Mouse (Mus musculus): Measurements from ENCODE around the gene Hdx.

The Hdx gene

DNA sequence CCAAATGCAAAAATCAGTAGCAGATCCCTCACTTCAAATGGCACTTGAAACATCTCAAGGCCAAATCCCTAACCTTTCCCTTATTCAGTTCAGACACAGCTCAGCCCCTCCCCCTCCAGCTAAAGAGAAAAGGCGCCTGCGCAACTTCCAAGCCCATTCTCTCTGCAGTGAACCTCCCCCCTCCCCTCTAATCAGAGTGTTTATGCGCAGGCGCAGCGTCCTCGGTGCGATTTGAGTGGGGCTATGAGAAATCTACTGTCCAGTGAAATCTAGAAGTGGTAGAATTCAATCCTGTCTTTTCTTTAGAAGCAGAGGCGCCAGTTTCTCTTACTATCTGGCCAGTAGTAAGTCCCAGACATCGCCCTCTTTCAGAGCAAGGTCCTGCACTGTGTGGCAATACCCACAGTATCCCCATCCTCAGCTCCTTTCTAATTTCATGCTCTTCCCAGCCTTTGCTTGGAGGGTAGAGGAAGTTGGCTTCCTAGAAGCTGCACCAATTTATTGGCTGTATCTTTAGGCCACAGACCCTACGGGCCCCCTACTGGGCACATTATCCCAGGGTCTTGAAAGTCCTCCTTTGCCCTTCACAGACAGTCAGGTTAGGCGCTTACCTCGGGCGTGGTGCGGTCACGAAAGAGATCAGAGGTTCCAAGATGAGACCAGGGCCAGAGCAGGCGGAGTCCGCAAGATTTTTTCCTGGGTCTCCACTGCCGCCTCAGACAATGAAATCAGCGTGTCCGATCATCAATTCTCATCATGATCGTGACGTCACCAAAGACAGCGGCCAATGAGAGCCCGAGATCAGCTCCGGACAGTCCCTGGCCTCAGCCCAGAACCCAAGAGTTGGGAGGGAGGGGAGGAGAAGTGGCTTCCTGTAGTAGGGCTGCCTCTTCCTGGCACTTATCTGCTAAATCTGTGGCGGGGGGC is at the start of gene Hdx:
Gene Hdx, minus strand, starts transcription at position 724 of the 927 bp plus-strand sequence.
- DNase-seq (ENCODE audit: low read depth): no peak

DNA sequence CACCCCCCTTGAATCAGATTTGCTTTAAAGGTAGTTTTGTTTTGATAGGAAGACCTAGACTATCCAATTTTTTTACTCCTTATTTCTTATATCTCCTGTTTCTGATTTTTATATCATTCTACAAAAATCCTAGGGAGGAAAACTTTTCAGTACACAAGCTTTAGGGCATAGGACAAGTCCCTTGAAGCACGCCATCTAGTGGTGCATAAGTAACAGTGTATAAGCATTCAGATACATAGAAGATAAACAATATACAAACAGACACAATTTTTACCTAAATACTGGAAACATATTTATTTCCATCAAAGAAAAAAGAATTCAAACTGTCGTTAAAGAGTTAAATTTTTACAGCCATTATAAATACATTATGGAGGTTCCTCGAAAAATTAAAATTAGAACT is 11.2 kb downstream of the Hdx start:
- DNase-seq (ENCODE audit: low read depth): no peak

DNA sequence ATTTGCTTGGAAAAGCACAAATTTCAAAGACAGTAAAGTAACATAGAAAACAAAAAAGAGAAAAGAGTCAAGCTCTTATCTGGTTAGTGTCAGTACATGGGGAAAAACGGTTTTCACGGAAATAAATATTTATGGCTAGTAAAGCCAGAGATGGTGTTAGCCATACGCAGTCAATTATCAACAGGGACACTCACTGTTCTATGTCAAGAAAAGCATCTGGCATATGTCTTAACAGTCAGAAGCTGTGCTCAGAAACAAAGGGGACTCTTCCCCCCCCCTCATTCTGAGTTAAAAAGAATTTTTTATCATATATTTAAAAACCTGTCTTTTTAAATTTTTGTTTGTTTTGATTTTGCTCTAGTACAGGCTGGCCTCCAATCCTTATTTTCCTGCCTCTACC is 25.2 kb downstream of the Hdx start:
- no peak for DNase-seq (ENCODE audit: low read depth)

DNA sequence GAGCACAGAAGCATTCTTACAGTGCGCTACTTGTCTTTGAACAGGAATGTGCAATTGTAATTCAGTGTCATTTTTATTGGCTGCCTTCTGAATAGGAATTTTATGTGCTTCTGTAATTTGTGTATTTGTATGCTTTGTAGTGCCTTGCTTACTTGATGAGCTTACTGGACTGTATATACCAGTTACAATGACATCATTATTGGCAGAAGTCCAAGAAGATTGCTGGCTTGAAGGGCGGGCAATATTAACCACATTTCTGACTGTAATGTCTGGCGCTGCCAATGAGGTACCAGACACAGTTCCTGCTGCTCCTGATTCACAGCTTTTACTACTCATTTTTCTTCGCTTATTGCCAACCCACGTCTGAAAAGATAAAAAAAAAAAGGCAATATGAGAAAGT is 36.5 kb downstream of the Hdx start:
- no peak for DNase-seq (ENCODE audit: low read depth)

DNA sequence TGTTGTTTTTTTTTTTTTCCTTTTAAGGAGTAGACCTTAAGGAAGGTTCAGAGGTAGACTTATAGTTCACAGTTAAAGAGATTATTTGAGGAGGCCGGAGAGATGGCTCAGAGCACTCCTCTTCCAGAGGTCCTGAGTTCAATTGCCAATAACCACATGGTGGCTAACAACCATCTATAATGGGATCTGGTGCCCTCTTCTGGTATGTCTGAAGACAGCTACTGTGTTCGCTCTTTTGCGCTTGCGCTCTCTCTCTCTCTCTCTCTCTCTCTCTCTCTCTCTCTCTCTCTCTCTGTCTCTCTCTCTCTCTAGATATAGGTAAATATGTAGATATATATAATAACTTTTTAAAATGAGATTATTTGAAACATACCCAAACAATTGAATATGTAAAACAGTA is 38.2 kb downstream of the Hdx start:
- DNase-seq (ENCODE audit: low read depth): no peak

DNA sequence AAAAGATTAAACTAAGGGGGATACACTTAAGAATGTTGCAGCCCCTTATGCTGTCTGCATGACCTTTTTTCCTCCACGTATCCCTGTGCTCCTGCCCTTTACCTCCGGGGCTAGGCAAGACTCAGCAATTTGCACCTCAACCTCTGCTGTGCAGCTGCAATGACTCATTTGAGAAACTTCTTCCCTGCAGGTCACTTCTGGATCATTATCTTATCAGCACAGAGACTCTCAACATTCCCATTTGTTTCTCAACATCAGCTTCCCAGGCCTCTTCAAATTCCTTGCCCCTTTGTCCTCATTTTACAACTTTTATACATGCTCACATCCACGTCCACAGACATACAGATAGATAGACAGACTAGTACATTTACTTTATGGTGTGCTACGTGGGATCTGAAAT is 51.9 kb downstream of the Hdx start:
- DNase-seq (ENCODE audit: low read depth): no peak

DNA sequence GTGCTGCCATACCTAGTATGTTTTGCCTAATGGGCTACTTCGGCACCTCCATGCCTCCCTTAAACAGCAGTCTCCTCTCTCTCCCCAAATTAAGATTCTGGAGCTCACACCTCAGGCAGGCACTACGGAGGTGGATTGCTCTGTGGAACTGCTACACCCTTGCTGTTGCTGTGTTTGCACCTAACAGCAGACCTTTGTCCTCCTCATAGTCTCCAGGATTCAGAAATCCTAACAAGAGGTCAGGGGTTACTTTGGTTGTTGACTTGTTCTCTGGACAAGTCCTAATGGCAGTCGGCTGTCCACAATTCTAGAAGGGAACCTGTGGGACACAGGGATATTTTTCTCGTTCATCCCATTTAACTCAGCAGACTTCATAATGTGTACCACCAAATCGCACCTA is 56.3 kb downstream of the Hdx start:
- no peak for DNase-seq (ENCODE audit: low read depth)

DNA sequence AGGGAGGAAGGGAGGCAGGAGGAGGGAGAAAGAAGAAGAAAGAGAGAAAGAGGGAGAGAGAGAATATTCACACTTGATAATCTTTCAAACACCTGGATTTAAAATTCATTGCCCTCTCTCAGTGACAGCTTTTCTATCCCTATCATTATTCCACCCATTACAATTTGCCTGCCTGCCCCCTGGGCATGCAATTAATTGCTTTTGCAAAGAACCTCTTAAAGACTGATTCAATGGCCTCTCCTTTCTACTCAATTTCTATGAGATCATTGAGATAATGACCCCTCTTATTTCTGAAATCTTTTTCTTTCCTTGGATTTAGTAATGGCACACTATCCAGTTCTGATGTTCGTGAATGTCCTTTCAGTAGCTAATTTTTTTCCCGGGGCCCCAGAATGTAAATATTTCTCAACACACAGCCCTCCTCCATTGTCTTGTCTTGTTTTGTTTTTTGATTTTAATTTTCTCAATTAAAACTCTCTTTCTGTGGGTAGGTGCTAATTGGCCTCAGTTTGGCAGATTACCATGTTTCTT is 99.2 kb downstream of the Hdx start:
- no peak for DNase-seq (ENCODE audit: low read depth)

DNA sequence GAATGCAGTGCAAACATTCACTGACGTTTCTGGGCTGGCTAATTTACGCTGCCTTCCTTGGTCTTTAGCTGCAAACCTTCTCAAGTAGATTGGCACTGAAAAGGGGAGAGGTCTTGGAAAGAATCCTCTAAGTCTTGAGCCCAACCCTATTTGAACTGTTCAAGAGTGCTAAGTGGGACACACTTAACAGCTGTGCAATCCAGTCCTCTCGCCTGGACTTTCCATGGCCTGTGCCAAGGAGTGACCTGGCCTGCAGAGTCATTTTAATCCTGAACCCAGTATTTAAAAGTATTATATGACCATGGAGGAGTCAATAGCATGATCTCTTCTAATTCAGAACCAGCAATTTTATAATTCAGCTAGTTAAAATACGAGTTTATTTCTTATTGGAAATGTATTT is 109.3 kb downstream of the Hdx start:
- DNase-seq (ENCODE audit: low read depth): no peak

DNA sequence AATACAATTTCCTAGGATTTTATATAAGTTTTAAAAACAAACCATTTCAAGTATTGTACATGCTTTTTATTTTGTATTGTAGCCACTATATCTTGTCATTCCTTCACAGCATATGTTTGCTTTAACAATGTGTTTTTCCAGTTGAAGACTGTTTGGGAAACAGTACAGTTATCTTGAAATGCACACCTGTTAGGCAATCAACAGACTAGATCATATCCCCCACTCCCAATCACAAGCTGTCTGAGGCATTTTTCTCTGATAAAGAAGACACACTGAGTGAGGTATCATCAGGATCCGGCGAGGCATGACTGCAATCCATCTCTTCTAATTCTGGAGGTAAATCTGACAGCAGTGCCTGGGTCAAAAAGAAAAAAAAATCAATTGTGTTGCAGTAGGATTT is 119.8 kb downstream of the Hdx start:
- DNase-seq (ENCODE audit: low read depth): no peak

DNA sequence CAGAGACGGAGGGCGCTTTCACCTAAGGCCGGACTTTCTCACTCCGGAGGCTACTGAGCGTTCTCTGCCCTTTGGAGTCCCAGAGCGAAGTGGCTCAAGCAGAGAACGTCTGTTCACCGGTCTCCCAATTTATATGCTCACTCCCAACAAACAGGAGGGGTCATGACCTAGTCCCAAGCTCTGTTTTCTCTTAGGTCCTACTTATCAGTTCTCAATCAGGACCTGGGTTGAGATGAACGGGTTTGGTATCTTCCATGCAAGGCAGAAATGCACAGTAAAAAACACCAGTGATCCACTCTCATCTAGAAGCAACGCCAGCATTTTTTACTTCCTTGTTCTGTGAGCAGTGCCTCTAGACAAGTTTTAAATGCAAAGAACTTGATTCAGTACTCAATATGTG is 159.0 kb downstream of the Hdx start, which contains the start of gene Rps6ka6:
Gene Rps6ka6, minus strand, starts transcription at position 101 of the 400 bp plus-strand sequence.
- DNase-seq (ENCODE audit: low read depth): no peak

All from c-Kit-positive CD71-negative TER-119-negative erythroid progenitor cells, embryonic 14.5 days (primary cell).